18 mouse cellular contexts compared by ENCODE assay signal in the genomic region with DNA sequence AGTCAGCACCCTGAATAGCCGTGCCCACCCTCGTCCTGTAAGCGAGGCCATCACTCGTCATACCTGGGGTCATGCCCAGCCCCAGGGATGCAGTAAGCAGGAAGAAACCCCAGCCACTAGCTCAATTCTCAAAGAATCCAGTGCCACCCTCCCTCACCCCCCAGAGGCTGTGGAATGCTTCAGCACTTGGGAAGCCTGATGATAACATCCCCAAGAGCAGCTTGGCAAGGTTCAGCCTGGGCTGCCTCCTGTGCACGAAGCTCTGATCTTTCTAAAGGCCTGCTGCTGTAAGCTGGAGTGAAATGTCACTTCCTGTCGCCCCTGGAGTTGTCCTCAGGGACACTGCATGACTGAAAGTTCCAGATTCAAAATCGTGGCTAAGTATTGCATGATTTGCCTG. TPM values are rescaled to one million over a fixed set of nuclear protein-coding genes. Genes with fewer than 3 reads are reported as not detected.
DNase-seq lines count a peak whose midpoint lies in the region; ATAC-seq lines count a peak whose summit lies in the region.
"Had no signal": no experiment of that assay in that cellular context is flagged by ENCODE, and none has a peak within 500 bp of the region (broad histone marks: within the 10 kb centered on the region; RNA-seq: fewer than 3 reads in every experiment).

No protein-coding gene starts in this region.

- no peak overlapping the region for H3K4me2 ChIP-seq in forebrain, embryonic 14.5 days (ENCODE audit: low read length)
- H3K4me2 ChIP-seq: embryonic facial prominence, embryonic 12.5 days; forebrain, embryonic 12.5 days; heart, embryonic 13.5 days; hindbrain, embryonic 14.5 days; intestine, embryonic 15.5 days had no signal

- no peaks in the 10 kb centered on the region for H3K36me3 ChIP-seq in heart, embryonic 10.5 days
- no peaks in the 10 kb centered on the region for H3K36me3 ChIP-seq in forebrain, embryonic 14.5 days (ENCODE audit: control insufficient read depth, insufficient read depth, low read length)
- H3K36me3 ChIP-seq: embryonic facial prominence, embryonic 12.5 days; forebrain, embryonic 12.5 days; heart, embryonic 13.5 days; hindbrain, embryonic 10.5 days; intestine, embryonic 15.5 days had no signal

- 66% methylated on average over 7 of the region's 7 CpGs for WGBS in heart, embryonic 10.5 days
- WGBS in forebrain, embryonic 14.5 days = 77% methylated on average over 7 of the region's 7 CpGs

- no peak overlapping the region for H3K27ac ChIP-seq in heart, embryonic 10.5 days
- H3K27ac ChIP-seq in forebrain, embryonic 14.5 days (ENCODE audit: low read depth, low read length) = no peak overlapping the region
- H3K27ac ChIP-seq: embryonic facial prominence, embryonic 12.5 days; forebrain, embryonic 12.5 days; heart, embryonic 13.5 days; hindbrain, embryonic 10.5 days; hindbrain, embryonic 14.5 days; intestine, embryonic 15.5 days had no signal

- peaks cover 52% of the 10 kb centered on the region for H3K27me3 ChIP-seq in heart, embryonic 10.5 days (ENCODE audit: insufficient read depth, poor library complexity, severe bottlenecking)
- no peaks in the 10 kb centered on the region for H3K27me3 ChIP-seq in forebrain, embryonic 14.5 days (replicated peaks; ENCODE audit: control insufficient read depth, insufficient read depth, low read length)
- H3K27me3 ChIP-seq: embryonic facial prominence, embryonic 12.5 days; intestine, embryonic 15.5 days had no signal

- DNase-seq in heart, adult 18-20 months = peak; percentile 19 to 33
- DNase-seq in heart, adult 8-10 months (ENCODE audit: low spot score) = no peak
- peak; percentile 46 to 55 for DNase-seq in heart, postnatal 10 days
- no peak for DNase-seq in heart, embryonic 10.5 days (ENCODE audit: low spot score)
- peak; percentile 56 for DNase-seq in heart, postnatal 4 days
- no peak for DNase-seq in forebrain, embryonic 14.5 days (ENCODE audit: low spot score)
- DNase-seq: cerebellum, adult 11 months; cerebellum, adult 8-10 months; gastrocnemius, postnatal 14 days; kidney, adult 18-20 months had no signal

- intact Hi-C loops in heart, postnatal 10 days (cut with DNase I) = no loop called here

- no peaks in the 10 kb centered on the region for H3K9me3 ChIP-seq in heart, embryonic 10.5 days
- no peaks in the 10 kb centered on the region for H3K9me3 ChIP-seq in forebrain, embryonic 14.5 days (replicated peaks; ENCODE audit: control insufficient read depth, low read length)
- H3K9me3 ChIP-seq: embryonic facial prominence, embryonic 12.5 days; forebrain, embryonic 12.5 days; heart, embryonic 13.5 days; hindbrain, embryonic 10.5 days; intestine, embryonic 15.5 days had no signal

- H3K4me1 ChIP-seq in heart, embryonic 10.5 days = peaks cover 53% of the 10 kb centered on the region
- no peaks in the 10 kb centered on the region; the same call in 1 of the 2 replicates for H3K4me1 ChIP-seq in forebrain, embryonic 14.5 days (ENCODE audit: control insufficient read depth, insufficient read depth, low read length)

- H3K9ac ChIP-seq in forebrain, embryonic 14.5 days (ENCODE audit: low read length) = no peak overlapping the region
- H3K9ac ChIP-seq: embryonic facial prominence, embryonic 12.5 days; forebrain, embryonic 12.5 days; forebrain, postnatal 0 days; heart, embryonic 13.5 days; hindbrain, embryonic 14.5 days; intestine, embryonic 15.5 days had no signal

- ATAC-seq in activated CD4-positive, CD25-positive, alpha-beta regulatory T cell, adult 4 months = no peak
- ATAC-seq in forebrain, embryonic 14.5 days = no peak
- ATAC-seq: intestine, embryonic 15.5 days had no signal

- no peak overlapping the region for H3K4me3 ChIP-seq in heart, embryonic 10.5 days
- H3K4me3 ChIP-seq in forebrain, embryonic 14.5 days (ENCODE audit: low read depth, low read length) = no peak overlapping the region
- H3K4me3 ChIP-seq: embryonic facial prominence, embryonic 12.5 days; forebrain, embryonic 12.5 days; heart, embryonic 13.5 days; hindbrain, embryonic 10.5 days; intestine, embryonic 15.5 days had no signal

RNA-seq across cellular contexts. Expression of a gene that starts 41.4 kb away (rescaled TPM):
- total RNA-seq in heart, adult 18-20 months (2021) = 1 to 10 TPM in 1 of 2 experiments, under 1 TPM in 1; 0.87 to 1.1 TPM
- 1 to 10 TPM in 1 of 4 experiments, under 1 TPM in 3; 0.23 to 1.2 (median 0.40) TPM for total RNA-seq in heart, adult 8-10 months (2022)
- 1 to 10 TPM in 1 of 2 experiments, under 1 TPM in 1; 0.41 to 1.2 TPM for total RNA-seq in heart, postnatal 10 days (2021)
- 1.2 and 2.0 TPM in 2 replicates for polyA plus RNA-seq in heart, embryonic 10.5 days (2016; fragmentation: Nextera tagmentation; extraction: Ambion mirVana)
- 1 to 10 TPM; 1.0 to 1.3 TPM for total RNA-seq in heart, postnatal 4 days (2021)
- 1 to 10 TPM in 1 of 2 experiments, under 1 TPM in 1; 0.75 to 2.4 TPM for polyA plus RNA-seq in activated CD4-positive, CD25-positive, alpha-beta regulatory T cell, adult 4 months (2017; shearing (Covaris generic))
- 1.3 and 2.8 TPM in 2 replicates for polyA plus RNA-seq in forebrain, embryonic 14.5 days (2014; fragmentation: Nextera tagmentation; extraction: Ambion mirVana)

Comparison
In these comparisons a context has a peak if more than half of its experiments do, and no peak if none do; other contexts are left out.
1. DNase-seq: peak in heart, adult 18-20 months (2 of 2), heart, postnatal 10 days (2 of 2) and heart, postnatal 4 days (single experiment); none in heart, adult 8-10 months (single experiment), heart, embryonic 10.5 days (single experiment) and forebrain, embryonic 14.5 days (single experiment).